Mouse (Mus musculus): ENCODE results near the gene Gm8764. TPM values are rescaled to one million over a fixed set of nuclear protein-coding genes. Genes with fewer than 3 reads are reported as not detected.
A peak's percentile ranks its signal among the peaks of the same experiment; 100 is the strongest.
"Not testable (repeated sequence)": the region's sequence is repeated elsewhere in the genome, so short reads cannot be mapped to it uniquely, and the experiment has no call there.

The Gm8764 gene
- not detected in 2 replicates for polyA plus RNA-seq (2015; fragmentation: Nextera tagmentation; extraction: Ambion mirVana)

- H3K9me3 ChIP-seq (ENCODE audit: low read length); H3K27ac ChIP-seq (ENCODE audit: low read length); H3K4me1 ChIP-seq (ENCODE audit: insufficient read depth, low read length); H3K4me3 ChIP-seq (ENCODE audit: low read length); H3K27me3 ChIP-seq (ENCODE audit: insufficient read depth, low read length); H3K4me2 ChIP-seq (replicated peaks; ENCODE audit: low read depth, low read length); H3K36me3 ChIP-seq (ENCODE audit: insufficient read depth, low read length); ATAC-seq (ENCODE audit: low FRiP score, low TSS enrichment); H3K9ac ChIP-seq (replicated peaks; ENCODE audit: low read length): not testable (repeated sequence)
- WGBS: no CpG with 5 or more reads among the region's 3 CpGs
Measured at GRCm38 (mm10) chr10:104159706-104160105, at the start of gene Gm8764. TSS of gene Gm8764 (plus strand) at chr10:104160006.

- Histone ChIP-seq H3K4me2 (replicated peaks; ENCODE audit: low read depth, low read length) (no peak overlapping the region), H3K4me1 (ENCODE audit: insufficient read depth, low read length) (no peaks in the 10 kb centered on the region), H3K4me3 (ENCODE audit: low read length) (no peak overlapping the region), H3K27ac (ENCODE audit: low read length) (no peak overlapping the region), H3K9ac (replicated peaks; ENCODE audit: low read length) (no peak overlapping the region), H3K9me3 (ENCODE audit: low read length) (no peaks in the 10 kb centered on the region), H3K27me3 (ENCODE audit: insufficient read depth, low read length) (no peaks in the 10 kb centered on the region), H3K36me3 (ENCODE audit: insufficient read depth, low read length) (no peaks in the 10 kb centered on the region)
- 77% methylated on average over 3 of the region's 3 CpGs for WGBS
- ATAC-seq (ENCODE audit: low FRiP score, low TSS enrichment): no peak
Measured at GRCm38 (mm10) chr10:104110044-104110443, 49.8 kb upstream of the Gm8764 start.

- H3K4me3 ChIP-seq (ENCODE audit: low read length): no peak overlapping the region
- H3K9me3 ChIP-seq (ENCODE audit: low read length): no peaks in the 10 kb centered on the region
- 39% methylated on average over 2 of the region's 2 CpGs for WGBS
- no peaks in the 10 kb centered on the region for H3K36me3 ChIP-seq (ENCODE audit: insufficient read depth, low read length)
- no peaks in the 10 kb centered on the region for H3K27me3 ChIP-seq (ENCODE audit: insufficient read depth, low read length)
- no peak overlapping the region for H3K9ac ChIP-seq (replicated peaks; ENCODE audit: low read length)
- H3K27ac ChIP-seq (ENCODE audit: low read length): no peak overlapping the region
- H3K4me2 ChIP-seq (replicated peaks; ENCODE audit: low read depth, low read length): no peak overlapping the region
- peak; percentile 76 for ATAC-seq (ENCODE audit: low FRiP score, low TSS enrichment)
- no peaks in the 10 kb centered on the region for H3K4me1 ChIP-seq (ENCODE audit: insufficient read depth, low read length)
Measured at GRCm38 (mm10) chr10:104118312-104118711, 41.5 kb upstream of the Gm8764 start.

- H3K27ac ChIP-seq (ENCODE audit: low read length); H3K9me3 ChIP-seq (ENCODE audit: low read length); H3K36me3 ChIP-seq (ENCODE audit: insufficient read depth, low read length); ATAC-seq (ENCODE audit: low FRiP score, low TSS enrichment); H3K4me1 ChIP-seq (ENCODE audit: insufficient read depth, low read length); H3K4me2 ChIP-seq (replicated peaks; ENCODE audit: low read depth, low read length); H3K4me3 ChIP-seq (ENCODE audit: low read length); H3K27me3 ChIP-seq (ENCODE audit: insufficient read depth, low read length); H3K9ac ChIP-seq (replicated peaks; ENCODE audit: low read length): not testable (repeated sequence)
- no CpG with 5 or more reads among the region's 3 CpGs for WGBS
Measured at GRCm38 (mm10) chr10:104142687-104143086, 17.1 kb upstream of the Gm8764 start, which contains the start of gene Gm21293. TSS of gene Gm21293 (plus strand) at chr10:104142987.

- not testable (repeated sequence) for H3K9ac ChIP-seq (replicated peaks; ENCODE audit: low read length); H3K27ac ChIP-seq (ENCODE audit: low read length); H3K36me3 ChIP-seq (ENCODE audit: insufficient read depth, low read length); H3K9me3 ChIP-seq (ENCODE audit: low read length); H3K4me2 ChIP-seq (replicated peaks; ENCODE audit: low read depth, low read length); ATAC-seq (ENCODE audit: low FRiP score, low TSS enrichment); H3K4me1 ChIP-seq (ENCODE audit: insufficient read depth, low read length); H3K4me3 ChIP-seq (ENCODE audit: low read length); H3K27me3 ChIP-seq (ENCODE audit: insufficient read depth, low read length)
- no CpG with 5 or more reads among the region's 3 CpGs for WGBS
Measured at GRCm38 (mm10) chr10:104151197-104151596, 8.6 kb upstream of the Gm8764 start, which contains the start of gene Gm6763. TSS of gene Gm6763 (plus strand) at chr10:104151497.

- H3K27me3 ChIP-seq (ENCODE audit: insufficient read depth, low read length); H3K9me3 ChIP-seq (ENCODE audit: low read length); H3K4me1 ChIP-seq (ENCODE audit: insufficient read depth, low read length); H3K36me3 ChIP-seq (ENCODE audit: insufficient read depth, low read length); ATAC-seq (ENCODE audit: low FRiP score, low TSS enrichment); H3K4me3 ChIP-seq (ENCODE audit: low read length); H3K27ac ChIP-seq (ENCODE audit: low read length); H3K9ac ChIP-seq (replicated peaks; ENCODE audit: low read length); H3K4me2 ChIP-seq (replicated peaks; ENCODE audit: low read depth, low read length): not testable (repeated sequence)
- WGBS: no CpG with 5 or more reads among the region's 3 CpGs
Measured at GRCm38 (mm10) chr10:104168215-104168614, 8.4 kb downstream of the Gm8764 start, which contains the start of gene Gm21304. TSS of gene Gm21304 (plus strand) at chr10:104168515.

- not testable (repeated sequence) for ATAC-seq (ENCODE audit: low FRiP score, low TSS enrichment); H3K27me3 ChIP-seq (ENCODE audit: insufficient read depth, low read length); H3K9ac ChIP-seq (replicated peaks; ENCODE audit: low read length); H3K27ac ChIP-seq (ENCODE audit: low read length); H3K9me3 ChIP-seq (ENCODE audit: low read length); H3K4me3 ChIP-seq (ENCODE audit: low read length); H3K4me2 ChIP-seq (replicated peaks; ENCODE audit: low read depth, low read length); H3K36me3 ChIP-seq (ENCODE audit: insufficient read depth, low read length); H3K4me1 ChIP-seq (ENCODE audit: insufficient read depth, low read length)
- no CpG with 5 or more reads among the region's 3 CpGs for WGBS
Measured at GRCm38 (mm10) chr10:104176724-104177123, 16.9 kb downstream of the Gm8764 start, which contains the start of gene Gm21312. TSS of gene Gm21312 (plus strand) at chr10:104177024.

GRCm38 (mm10) chr10:104185233-104185632 lies 25.4 kb downstream of the Gm8764 start, which contains the start of gene Gm20765:
TSS of gene Gm20765 (plus strand) at chr10:104185533.
- not testable (repeated sequence) for ATAC-seq (ENCODE audit: low FRiP score, low TSS enrichment); H3K27me3 ChIP-seq (ENCODE audit: insufficient read depth, low read length); H3K27ac ChIP-seq (ENCODE audit: low read length); H3K4me3 ChIP-seq (ENCODE audit: low read length); H3K9me3 ChIP-seq (ENCODE audit: low read length); H3K4me2 ChIP-seq (replicated peaks; ENCODE audit: low read depth, low read length); H3K9ac ChIP-seq (replicated peaks; ENCODE audit: low read length); H3K36me3 ChIP-seq (ENCODE audit: insufficient read depth, low read length); H3K4me1 ChIP-seq (ENCODE audit: insufficient read depth, low read length)
- no CpG with 5 or more reads among the region's 3 CpGs for whole genome bisulfite sequencing

GRCm38 (mm10) chr10:104193742-104194141 lies 33.9 kb downstream of the Gm8764 start, which contains the start of gene Gm4340:
TSS of gene Gm4340 (plus strand) at chr10:104194042.
- not testable (repeated sequence) for H3K4me2 ChIP-seq (replicated peaks; ENCODE audit: low read depth, low read length); H3K4me1 ChIP-seq (ENCODE audit: insufficient read depth, low read length); H3K36me3 ChIP-seq (ENCODE audit: insufficient read depth, low read length); H3K4me3 ChIP-seq (ENCODE audit: low read length); ATAC-seq (ENCODE audit: low FRiP score, low TSS enrichment); H3K9me3 ChIP-seq (ENCODE audit: low read length); H3K27me3 ChIP-seq (ENCODE audit: insufficient read depth, low read length); H3K27ac ChIP-seq (ENCODE audit: low read length); H3K9ac ChIP-seq (replicated peaks; ENCODE audit: low read length)
- no CpG with 5 or more reads among the region's 3 CpGs for WGBS

- H3K27me3 ChIP-seq (ENCODE audit: insufficient read depth, low read length): no peaks in the 10 kb centered on the region
- no peak overlapping the region for H3K9ac ChIP-seq (replicated peaks; ENCODE audit: low read length)
- no peak overlapping the region for H3K4me3 ChIP-seq (ENCODE audit: low read length)
- no peak overlapping the region for H3K4me2 ChIP-seq (replicated peaks; ENCODE audit: low read depth, low read length)
- H3K9me3 ChIP-seq (ENCODE audit: low read length): no peaks in the 10 kb centered on the region
- ATAC-seq (ENCODE audit: low FRiP score, low TSS enrichment): no peak
- 81% methylated on average over 1 of the region's 1 CpGs for WGBS
- no peaks in the 10 kb centered on the region for H3K4me1 ChIP-seq (ENCODE audit: insufficient read depth, low read length)
- no peaks in the 10 kb centered on the region for H3K36me3 ChIP-seq (ENCODE audit: insufficient read depth, low read length)
- no peak overlapping the region for H3K27ac ChIP-seq (ENCODE audit: low read length)
Measured at GRCm38 (mm10) chr10:104209655-104210054, 49.8 kb downstream of the Gm8764 start.
